Mouse (Mus musculus): ENCODE data around the gene Clmn. TPM values are rescaled to one million over a fixed set of nuclear protein-coding genes. Genes with fewer than 3 reads are reported as not detected.

Clmn gene
- total RNA-seq, 2 experiments from 2014 or later = 14.4 to 18.3 TPM

Other genes with a start within 250 kb of the Clmn start
- 10 to 100 TPM; 49.4 to 56.8 TPM for gene Dicer1, start 113.1 kb downstream of the Clmn start, total RNA-seq (2021)
- gene Syne3, start 144.7 kb upstream of the Clmn start, total RNA-seq (2021) = 1 to 10 TPM; 9.1 to 9.5 TPM
- 100 to 1,000 TPM; 158 to 160 TPM for gene Glrx5, start 167.6 kb upstream of the Clmn start, total RNA-seq (2021)

Data from adrenal gland, postnatal 10 days (tissue).